Mouse (Mus musculus): ENCODE results near the gene Antxr1.

The Antxr1 gene

GRCm38 (mm10) chr6:87248226-87248834, 87.3 kb downstream of the Antxr1 start:
- no peak for DNase-seq (ENCODE audit: low spot score)

DNA sequence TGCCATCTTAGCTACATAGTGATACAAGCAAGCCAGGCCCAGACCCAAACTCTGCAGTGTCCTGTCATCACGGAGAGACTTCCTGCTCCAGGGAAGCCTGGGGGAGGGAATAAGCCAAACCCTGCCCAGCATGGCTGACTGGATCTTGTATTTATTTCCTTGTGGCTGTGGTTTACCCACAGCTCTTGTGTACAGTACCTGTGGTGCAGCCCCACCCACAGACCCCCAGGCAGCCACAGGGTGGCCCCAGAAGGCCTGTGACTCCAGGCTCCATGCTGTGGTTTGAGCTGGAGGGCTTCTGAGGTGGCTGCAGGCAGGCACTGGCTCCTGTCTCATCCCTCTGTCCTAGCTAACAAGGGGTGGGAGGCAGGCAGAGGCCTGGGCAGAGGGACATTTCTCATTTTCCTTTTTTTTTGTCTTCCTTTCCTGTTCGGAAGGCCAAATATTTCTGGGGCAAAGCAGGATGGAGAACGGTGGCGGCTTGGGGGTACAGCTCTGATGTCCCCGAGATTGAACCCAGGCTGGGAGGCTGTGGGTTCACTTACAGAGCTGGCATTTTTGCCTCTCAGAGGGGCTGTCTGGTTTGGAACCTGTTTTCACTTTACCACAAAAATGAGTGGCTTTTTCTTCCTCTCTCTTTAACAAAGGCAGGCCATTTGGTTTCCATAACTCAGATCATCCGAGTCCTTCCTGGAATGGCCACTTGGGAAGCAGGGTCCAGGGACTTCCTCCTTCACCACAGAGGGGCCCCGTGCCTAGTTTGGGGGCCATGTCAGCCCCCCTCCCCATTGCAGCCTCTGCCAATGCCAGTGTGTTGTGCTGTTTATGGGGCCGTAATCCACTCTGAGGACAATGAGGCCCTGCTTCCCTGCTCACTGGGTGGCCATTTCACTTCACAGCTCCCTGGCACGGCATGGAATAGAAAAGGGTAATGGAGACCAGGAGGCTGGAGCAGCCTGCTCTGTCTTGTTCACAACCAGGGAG, 91.2 kb downstream of the Antxr1 start:
- no peak for DNase-seq (ENCODE audit: low spot score)

GRCm38 (mm10) chr6:87237260-87237659, 98.4 kb downstream of the Antxr1 start:
- DNase-seq (ENCODE audit: low spot score) = no peak

- DNase-seq (ENCODE audit: low spot score) = no peak
Observed at GRCm38 (mm10) chr6:87236061-87236460, 99.6 kb downstream of the Antxr1 start.

- DNase-seq (ENCODE audit: low spot score) = no peak
Observed at GRCm38 (mm10) chr6:87233111-87233510, 102.5 kb downstream of the Antxr1 start.

- DNase-seq (ENCODE audit: low spot score) = peak; percentile 57
Observed at GRCm38 (mm10) chr6:87230041-87230440, 105.6 kb downstream of the Antxr1 start.

GRCm38 (mm10) chr6:87227940-87228339, 107.7 kb downstream of the Antxr1 start:
- no peak for DNase-seq (ENCODE audit: low spot score)

- no peak for DNase-seq (ENCODE audit: low spot score)
Observed at GRCm38 (mm10) chr6:87226315-87226714, 109.3 kb downstream of the Antxr1 start.

- no peak for DNase-seq (ENCODE audit: low spot score)
Observed at GRCm38 (mm10) chr6:87225286-87225685, 110.3 kb downstream of the Antxr1 start.

DNA sequence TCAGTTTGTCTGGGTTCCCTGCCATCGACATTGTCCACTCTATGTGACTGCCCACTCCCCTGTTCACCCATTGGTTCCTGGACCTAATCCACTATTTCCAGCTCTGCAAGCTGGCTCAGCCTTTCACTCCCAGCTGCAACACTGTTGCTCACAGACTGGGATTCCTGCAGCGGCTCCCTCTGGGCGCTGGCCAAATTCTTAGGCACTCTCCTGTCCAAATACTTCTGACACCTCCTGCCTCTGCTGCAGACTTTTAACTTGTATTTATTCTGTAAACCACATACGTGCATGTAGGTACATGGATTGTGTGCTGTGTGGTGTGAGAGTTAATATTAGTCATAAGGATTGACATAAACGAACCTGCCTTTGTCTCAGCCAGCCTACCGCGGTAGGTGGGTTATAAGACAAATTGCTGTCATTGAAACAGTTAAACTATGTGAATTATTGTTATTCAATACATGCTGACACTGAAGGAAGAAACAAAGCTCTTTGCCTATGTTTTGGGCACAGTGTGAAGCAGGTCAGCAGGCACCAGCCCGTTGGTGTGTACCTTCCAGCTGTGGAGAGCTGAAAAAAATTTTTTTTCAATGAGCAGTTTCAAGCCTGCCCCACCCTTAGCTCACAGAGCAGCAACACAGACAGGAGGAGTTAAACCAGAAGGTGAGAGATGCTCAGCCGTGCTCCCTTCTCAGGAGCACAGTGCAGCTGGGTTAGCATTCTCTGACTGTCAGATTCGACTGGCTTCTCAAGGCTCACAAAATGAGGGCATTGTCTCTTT, 112.6 kb downstream of the Antxr1 start:
- no peak for DNase-seq (ENCODE audit: low spot score)

- DNase-seq (ENCODE audit: low spot score) = no peak
Observed at GRCm38 (mm10) chr6:87219061-87219992, 116.3 kb downstream of the Antxr1 start.

DNA sequence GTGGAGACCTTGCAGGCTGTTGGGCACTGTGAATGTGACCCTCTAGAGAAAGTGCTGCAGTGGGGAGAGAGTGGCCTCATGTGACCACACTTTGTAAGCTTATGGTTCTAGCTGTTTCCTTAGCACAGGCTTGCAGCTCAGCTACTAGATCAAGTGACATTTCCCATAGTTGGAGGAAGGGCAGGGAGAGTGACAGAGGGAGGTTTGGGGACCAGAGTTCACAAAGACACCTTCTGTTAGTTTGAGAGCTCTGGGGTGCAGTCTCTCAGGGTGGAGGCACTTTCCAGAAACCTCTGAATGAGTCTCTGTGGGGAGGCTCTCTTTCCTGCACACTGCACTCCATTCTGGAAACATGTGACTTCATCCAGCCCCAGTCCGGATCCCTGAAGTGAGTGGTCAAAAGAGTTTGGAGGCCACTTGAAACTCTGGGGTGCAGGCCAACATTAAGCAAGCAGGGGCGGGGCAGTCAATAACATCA, 119.5 kb downstream of the Antxr1 start:
- peak; percentile 75 for DNase-seq (ENCODE audit: low spot score)

GRCm38 (mm10) chr6:87213262-87213661, 122.4 kb downstream of the Antxr1 start:
- no peak for DNase-seq (ENCODE audit: low spot score)

GRCm38 (mm10) chr6:87211551-87211950, 124.1 kb downstream of the Antxr1 start:
- DNase-seq (ENCODE audit: low spot score) = no peak

- DNase-seq (ENCODE audit: low spot score) = peak; percentile 76
Observed at GRCm38 (mm10) chr6:87207373-87207982, 128.1 kb downstream of the Antxr1 start.

GRCm38 (mm10) chr6:87206790-87207189, 128.8 kb downstream of the Antxr1 start:
- DNase-seq (ENCODE audit: low spot score) = no peak

GRCm38 (mm10) chr6:87203467-87203866, 132.2 kb downstream of the Antxr1 start:
- DNase-seq (ENCODE audit: low spot score) = no peak

- no peak for DNase-seq (ENCODE audit: low spot score)
Observed at GRCm38 (mm10) chr6:87203065-87203464, 132.6 kb downstream of the Antxr1 start.

- DNase-seq (ENCODE audit: low spot score) = no peak
Observed at GRCm38 (mm10) chr6:87202048-87202605, 133.5 kb downstream of the Antxr1 start.

DNA sequence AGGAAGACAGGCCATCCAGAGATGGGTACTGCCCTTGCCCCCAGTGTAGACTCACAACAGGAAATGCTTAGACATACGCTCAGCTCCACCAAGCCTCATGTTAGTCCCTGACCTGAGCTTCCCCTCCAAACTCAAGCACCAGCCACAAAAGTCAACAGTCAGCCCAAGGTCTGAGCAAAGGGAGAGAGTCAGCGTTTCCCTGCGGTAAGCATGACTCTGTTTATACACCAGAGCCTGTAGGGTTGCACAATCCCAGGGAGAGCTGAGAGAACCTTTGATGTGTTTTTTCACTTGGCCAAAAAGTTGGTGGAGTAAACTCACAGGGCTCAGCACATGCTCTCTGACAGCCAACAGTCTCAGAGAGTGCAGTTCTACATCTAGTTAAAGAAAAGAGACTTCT, 145.9 kb downstream of the Antxr1 start:
- peak; percentile 86 for DNase-seq (ENCODE audit: low spot score)
